Mouse (Mus musculus) erythroblast, embryonic 14.5 days (primary cell): ENCODE results near the gene Pdgfa. TPM values are rescaled to one million over a fixed set of nuclear protein-coding genes. Genes with fewer than 3 reads are reported as not detected.

ENCODE experiments used
- H3K27me3 ChIP-seq: 2 replicates; pipeline ENCODE4 v1.6.1; 2012; ENCODE audit warnings: inconsistent platforms; ENCODE audit not compliant: control insufficient read depth
- H3K36me3 ChIP-seq: 2 replicates; pipeline ENCODE4 v1.6.1; 2012; ENCODE audit warnings: mild to moderate bottlenecking, inconsistent platforms; ENCODE audit not compliant: control insufficient read depth
- H3K4me1 ChIP-seq: 2 replicates; pipeline ENCODE4 v1.6.1; 2012; ENCODE audit warnings: inconsistent platforms; ENCODE audit not compliant: control insufficient read depth
- H3K4me3 ChIP-seq: replicated peaks from 2 replicates; pipeline ENCODE3; 2012; ENCODE audit warnings: moderate library complexity, mild to moderate bottlenecking, inconsistent platforms
- H3K9me3 ChIP-seq: 2 replicates; pipeline ENCODE4 v1.6.1; 2012; ENCODE audit warnings: low read length, inconsistent platforms, mixed read lengths; ENCODE audit not compliant: control insufficient read depth
- GATA1 ChIP-seq: IDR thresholded peaks from 2 replicates; pipeline ENCODE4 v1.6.1; 2012; ENCODE audit warnings: low read length, inconsistent platforms, mixed read lengths
- TAL1 ChIP-seq: IDR thresholded peaks from 3 replicates; pipeline ENCODE4 v1.6.1; 2012; ENCODE audit warnings: low read length, inconsistent platforms, mixed read lengths
- polyA plus RNA-seq: library from polyadenylated mRNA; stranded (reverse); fragments of >175 nt; gene quantifications from 2 replicates; pipeline ENCODE4 v1.2.3, GENCODE M21; 2012

Pdgfa gene
- 0.02 TPM in 1 of 2 replicates, not detected in the other for polyA plus RNA-seq

- H3K27me3 ChIP-seq = peaks cover 83% of the 10 kb centered on the region
- H3K4me1 ChIP-seq = no peaks in the 10 kb centered on the region
- H3K36me3 ChIP-seq = no peaks in the 10 kb centered on the region
- H3K9me3 ChIP-seq = no peaks in the 10 kb centered on the region; the same call in 1 of the 2 replicates
- TF ChIP-seq TAL1 (no peak), GATA1 (no peak)
- H3K4me3 ChIP-seq = no peak within 1 kb of the TSS
These were observed at the start of gene Pdgfa for GRCm38 (mm10) chr5:138997171-138997788. Pdgfa (minus strand) TSS chr5:138997370.

- Histone ChIP-seq H3K27me3 (no peaks in the 10 kb centered on the region), H3K4me3 (no peak overlapping the region), H3K4me1 (no peaks in the 10 kb centered on the region), H3K9me3 (no peaks in the 10 kb centered on the region), H3K36me3 (no peaks in the 10 kb centered on the region)
- no peak for TF ChIP-seq GATA1
- TF ChIP-seq TAL1 = no peak
These were observed 49.5 kb upstream of the Pdgfa start for GRCm38 (mm10) chr5:139046636-139047035.

- Histone ChIP-seq H3K4me3 (no peak overlapping the region), H3K27me3 (no peaks in the 10 kb centered on the region), H3K4me1 (no peaks in the 10 kb centered on the region), H3K9me3 (no peaks in the 10 kb centered on the region), H3K36me3 (no peaks in the 10 kb centered on the region)
- no peak for TF ChIP-seq GATA1
- no peak for TF ChIP-seq TAL1
These were observed 46.4 kb upstream of the Pdgfa start for GRCm38 (mm10) chr5:139043546-139043945.

- no peaks in the 10 kb centered on the region for H3K36me3 ChIP-seq
- no peaks in the 10 kb centered on the region for H3K9me3 ChIP-seq
- H3K4me1 ChIP-seq = no peaks in the 10 kb centered on the region
- no peak overlapping the region for H3K4me3 ChIP-seq
- H3K27me3 ChIP-seq = no peaks in the 10 kb centered on the region
- TF ChIP-seq TAL1 (0 out of 3 replicates have a peak, but pooled peaks have one; percentile 9), GATA1 (no peak)
These were observed 45.1 kb upstream of the Pdgfa start for GRCm38 (mm10) chr5:139042299-139042698.

GRCm38 (mm10) chr5:139035171-139035570, 38.0 kb upstream of the Pdgfa start:
- Histone ChIP-seq H3K27me3 (no peaks in the 10 kb centered on the region), H3K36me3 (no peaks in the 10 kb centered on the region), H3K4me3 (no peak overlapping the region), H3K9me3 (no peaks in the 10 kb centered on the region), H3K4me1 (no peaks in the 10 kb centered on the region)
- TF ChIP-seq GATA1 = no peak
- no peak for TF ChIP-seq TAL1

GRCm38 (mm10) chr5:139034746-139035145, 37.6 kb upstream of the Pdgfa start:
- no peaks in the 10 kb centered on the region for H3K4me1 ChIP-seq
- no peaks in the 10 kb centered on the region for H3K9me3 ChIP-seq
- no peak for TF ChIP-seq GATA1
- H3K27me3 ChIP-seq = no peaks in the 10 kb centered on the region
- H3K36me3 ChIP-seq = no peaks in the 10 kb centered on the region
- no peak overlapping the region for H3K4me3 ChIP-seq

GRCm38 (mm10) chr5:139033406-139034317, 36.5 kb upstream of the Pdgfa start:
- Histone ChIP-seq H3K4me1 (no peaks in the 10 kb centered on the region), H3K4me3 (no peak overlapping the region), H3K36me3 (no peaks in the 10 kb centered on the region), H3K27me3 (no peaks in the 10 kb centered on the region), H3K9me3 (no peaks in the 10 kb centered on the region)
- TF ChIP-seq TAL1 (no peak), GATA1 (no peak)

GRCm38 (mm10) chr5:139027603-139028002, 30.4 kb upstream of the Pdgfa start:
- Histone ChIP-seq H3K27me3 (no peaks in the 10 kb centered on the region), H3K9me3 (no peaks in the 10 kb centered on the region), H3K4me3 (no peak overlapping the region), H3K36me3 (no peaks in the 10 kb centered on the region), H3K4me1 (no peaks in the 10 kb centered on the region)
- TF ChIP-seq TAL1 = no peak
- no peak for TF ChIP-seq GATA1

- no peaks in the 10 kb centered on the region for H3K36me3 ChIP-seq
- TF ChIP-seq GATA1 (no peak), TAL1 (no peak)
- H3K4me3 ChIP-seq = no peak overlapping the region
These were observed 27.4 kb upstream of the Pdgfa start for GRCm38 (mm10) chr5:139024351-139025105.

More at GRCm38 (mm10) chr5:139024351-139025105, 27.4 kb upstream of the Pdgfa start:
- H3K27me3 ChIP-seq = no peaks in the 10 kb centered on the region
- no peaks in the 10 kb centered on the region for H3K9me3 ChIP-seq
- no peaks in the 10 kb centered on the region for H3K4me1 ChIP-seq
